Mouse (Mus musculus) hindbrain, embryonic 16.5 days (tissue): ENCODE data around the gene Cbr4. TPM values are rescaled to one million over a fixed set of nuclear protein-coding genes. Genes with fewer than 3 reads are reported as not detected.
A peak's percentile ranks its signal among the peaks of the same experiment; 100 is the strongest.

Experiments used
- ATAC-seq: fragments of 200-750 bp; cut with Nextera tagmentation; 2 replicates; pipeline ENCODE4 v1.8.0; 2017; ENCODE audit warnings: moderate TSS enrichment, moderate library complexity
- H3K27ac ChIP-seq: fragments of 300-500 bp; sonication (generic); 2 replicates; pipeline ENCODE4 v1.5.1; 2014; ENCODE audit warnings: low read depth, mild to moderate bottlenecking, control low read depth, low read length, moderate library complexity
- H3K27me3 ChIP-seq: fragments of 300-500 bp; sonication (generic); replicated peaks from 2 replicates; pipeline ENCODE4 v1.6.1; 2014; ENCODE audit warnings: low read length; ENCODE audit not compliant: control insufficient read depth, insufficient read depth
- H3K36me3 ChIP-seq: fragments of 300-500 bp; sonication (generic); 2 replicates; pipeline ENCODE4 v1.6.1; 2014; ENCODE audit warnings: mild to moderate bottlenecking, low read length, moderate library complexity, mixed read lengths; ENCODE audit not compliant: control insufficient read depth, insufficient read depth
- H3K4me1 ChIP-seq: fragments of 300-500 bp; sonication (generic); 2 replicates; pipeline ENCODE4 v1.6.1; 2014; ENCODE audit warnings: low read depth, low read length; ENCODE audit not compliant: control insufficient read depth, insufficient read depth
- H3K4me2 ChIP-seq: fragments of 300-500 bp; sonication (generic); 2 replicates; pipeline ENCODE4 v1.6.1; 2014; ENCODE audit warnings: mild to moderate bottlenecking, low read length, control low read depth, moderate library complexity
- H3K4me3 ChIP-seq: fragments of 300-500 bp; sonication (generic); 2 replicates; pipeline ENCODE4 v1.5.1; 2014; ENCODE audit warnings: mild to moderate bottlenecking, low read length, control low read depth, moderate library complexity
- H3K9ac ChIP-seq: fragments of 300-500 bp; sonication (generic); 2 replicates; pipeline ENCODE4 v1.6.1; 2014; ENCODE audit warnings: low read depth, mild to moderate bottlenecking, control low read depth, low read length, moderate library complexity
- H3K9me3 ChIP-seq: fragments of 300-500 bp; sonication (generic); 2 replicates; pipeline ENCODE4 v1.6.1; 2014; ENCODE audit warnings: mild to moderate bottlenecking, low read length, moderate library complexity; ENCODE audit not compliant: control insufficient read depth
- WGBS: fragments of 180-500 bp; shearing (Covaris S2); extraction: QIAGEN DNeasy Blood & Tissue Kit; methylation state at CpG from one replicate; pipeline ENCODE4 v1.1.7; 2014; 5-methylcytosine and 5-hydroxymethylcytosine counted together
- polyA plus RNA-seq: library from polyadenylated mRNA; unstranded; fragments of >200 nt; fragmentation: Nextera tagmentation; extraction: Ambion mirVana; gene quantifications from 2 replicates; pipeline ENCODE4 v1.2.1, GENCODE M21; 2015

Cbr4 gene
- polyA plus RNA-seq, 1 experiment from 2014 or later: 19.7 TPM

GRCm38 (mm10) chr8:61515110-61515930, 27.8 kb downstream of the Cbr4 start:
- H3K4me1 ChIP-seq: peaks cover 13% of the 10 kb centered on the region
- peak overlapping the region; percentile 52 for H3K4me2 ChIP-seq
- peak overlapping the region; percentile 85 for H3K27ac ChIP-seq
- peak; percentile 74 for ATAC-seq
- H3K9me3 ChIP-seq: no peaks in the 10 kb centered on the region
- H3K9ac ChIP-seq: peak overlapping the region; percentile 57
- H3K4me3 ChIP-seq: peak overlapping the region; percentile 31
- no peaks in the 10 kb centered on the region for H3K27me3 ChIP-seq
- H3K36me3 ChIP-seq: 0 out of 2 replicates have a peak, but pooled peaks cover 6% of the 10 kb centered on the region
- whole genome bisulfite sequencing: 35% methylated on average over 24 of the region's 24 CpGs

- peak; percentile 92 for ATAC-seq
These were observed 28.6 kb downstream of the Cbr4 start for GRCm38 (mm10) chr8:61515931-61516744.

GRCm38 (mm10) chr8:61516745-61517501, 29.4 kb downstream of the Cbr4 start:
- no peak for ATAC-seq
- H3K4me2 ChIP-seq: peak overlapping the region; percentile 30; the same call in 1 of the 2 replicates
- 0 out of 2 replicates have a peak, but pooled peaks cover 6% of the 10 kb centered on the region for H3K36me3 ChIP-seq
- no peak overlapping the region for H3K9ac ChIP-seq
- WGBS: 56% methylated on average over 8 of the region's 8 CpGs
- no peaks in the 10 kb centered on the region for H3K27me3 ChIP-seq
- no peak overlapping the region for H3K27ac ChIP-seq
- H3K4me1 ChIP-seq: peaks cover 13% of the 10 kb centered on the region
- H3K9me3 ChIP-seq: no peaks in the 10 kb centered on the region
- no peak overlapping the region for H3K4me3 ChIP-seq

More at GRCm38 (mm10) chr8:61515931-61516744, 28.6 kb downstream of the Cbr4 start:
- Histone ChIP-seq H3K27ac (peak overlapping the region; percentile 85), H3K4me2 (peak overlapping the region; percentile 52), H3K9me3 (no peaks in the 10 kb centered on the region), H3K36me3 (0 out of 2 replicates have a peak, but pooled peaks cover 6% of the 10 kb centered on the region), H3K27me3 (no peaks in the 10 kb centered on the region), H3K4me1 (peaks cover 13% of the 10 kb centered on the region), H3K4me3 (peak overlapping the region; percentile 31), H3K9ac (peak overlapping the region; percentile 57)
- 19% methylated on average over 25 of the region's 25 CpGs for WGBS

- no peaks in the 10 kb centered on the region for H3K27me3 ChIP-seq
- no peak for ATAC-seq
- no peak overlapping the region for H3K4me2 ChIP-seq
- H3K4me1 ChIP-seq: peaks cover 13% of the 10 kb centered on the region
- no peaks in the 10 kb centered on the region for H3K9me3 ChIP-seq
- H3K36me3 ChIP-seq: 0 out of 2 replicates have a peak, but pooled peaks cover 2% of the 10 kb centered on the region
- H3K27ac ChIP-seq: no peak overlapping the region
- WGBS: 71% methylated on average over 14 of the region's 14 CpGs
- no peak overlapping the region for H3K4me3 ChIP-seq
- no peak overlapping the region for H3K9ac ChIP-seq
These were observed 30.1 kb downstream of the Cbr4 start for GRCm38 (mm10) chr8:61517502-61518185.

GRCm38 (mm10) chr8:61522132-61522531, 34.6 kb downstream of the Cbr4 start:
- H3K4me2 ChIP-seq: no peak overlapping the region
- WGBS: 12% methylated on average over 1 of the region's 1 CpGs
- peaks cover 2% of the 10 kb centered on the region; the same call in 1 of the 2 replicates for H3K36me3 ChIP-seq
- no peak overlapping the region for H3K4me3 ChIP-seq
- no peak overlapping the region for H3K9ac ChIP-seq
- no peak for ATAC-seq
- H3K4me1 ChIP-seq: no peaks in the 10 kb centered on the region; the same call in 1 of the 2 replicates
- H3K9me3 ChIP-seq: no peaks in the 10 kb centered on the region
- H3K27me3 ChIP-seq: no peaks in the 10 kb centered on the region
- no peak overlapping the region for H3K27ac ChIP-seq

GRCm38 (mm10) chr8:61527037-61527436, 39.5 kb downstream of the Cbr4 start:
- 93% methylated on average over 14 of the region's 14 CpGs for WGBS

GRCm38 (mm10) chr8:61528197-61528596, 40.7 kb downstream of the Cbr4 start:
- Histone ChIP-seq H3K4me3 (no peak overlapping the region), H3K36me3 (peaks cover 2% of the 10 kb centered on the region; the same call in 1 of the 2 replicates), H3K9me3 (no peaks in the 10 kb centered on the region), H3K4me2 (no peak overlapping the region), H3K9ac (no peak overlapping the region), H3K27ac (no peak overlapping the region), H3K4me1 (no peaks in the 10 kb centered on the region), H3K27me3 (no peaks in the 10 kb centered on the region)
- whole genome bisulfite sequencing: 93% methylated on average over 9 of the region's 9 CpGs
- ATAC-seq: no peak

More at GRCm38 (mm10) chr8:61527037-61527436, 39.5 kb downstream of the Cbr4 start:
- H3K36me3 ChIP-seq: peaks cover 2% of the 10 kb centered on the region; the same call in 1 of the 2 replicates
- H3K4me1 ChIP-seq: no peaks in the 10 kb centered on the region
- no peak overlapping the region for H3K9ac ChIP-seq
- ATAC-seq: no peak
- H3K4me2 ChIP-seq: no peak overlapping the region
- H3K9me3 ChIP-seq: no peaks in the 10 kb centered on the region
- H3K4me3 ChIP-seq: no peak overlapping the region
- no peak overlapping the region for H3K27ac ChIP-seq
- no peaks in the 10 kb centered on the region for H3K27me3 ChIP-seq

- Histone ChIP-seq H3K9me3 (no peaks in the 10 kb centered on the region), H3K27ac (no peak overlapping the region), H3K4me1 (no peaks in the 10 kb centered on the region), H3K27me3 (no peaks in the 10 kb centered on the region), H3K4me3 (no peak overlapping the region), H3K9ac (no peak overlapping the region), H3K4me2 (no peak overlapping the region), H3K36me3 (peaks cover 2% of the 10 kb centered on the region; the same call in 1 of the 2 replicates)
- ATAC-seq: no peak
- 61% methylated on average over 6 of the region's 6 CpGs for WGBS
These were observed 41.1 kb downstream of the Cbr4 start for GRCm38 (mm10) chr8:61528642-61529041.
